Comparison of ENCODE assay signal across 19 mouse cellular contexts in genomic region chr9:62287633-62288025, GRCm38 (mm10). TPM values are rescaled to one million over a fixed set of nuclear protein-coding genes. Genes with fewer than 3 reads are reported as not detected.
DNase-seq lines count a peak whose midpoint lies in the region; TF ChIP-seq lines count a peak whose summit lies in the region.
"Had no signal": no experiment of that assay in that cellular context is flagged by ENCODE, and none has a peak within 500 bp of the region (broad histone marks: within the 10 kb centered on the region; RNA-seq: fewer than 3 reads in every experiment).

No protein-coding gene starts in this region.

- TF ChIP-seq POLR2A in kidney, adult 2 months (IDR thresholded peaks at IDR 0.05; ENCODE audit: low read depth, low read length): no peak

- no peaks in the 10 kb centered on the region for H3K36me3 ChIP-seq in kidney, adult 2 months (ENCODE audit: control insufficient read depth, insufficient read depth, low read length)
- H3K36me3 ChIP-seq: embryonic facial prominence, embryonic 13.5 days; forebrain, embryonic 12.5 days; hindbrain, embryonic 15.5 days had no signal

- H3K4me3 ChIP-seq in kidney, adult 2 months (ENCODE audit: insufficient read depth, low read depth, low read length): no peak overlapping the region
- H3K4me3 ChIP-seq: embryonic facial prominence, embryonic 13.5 days; forebrain, embryonic 12.5 days; hindbrain, embryonic 15.5 days had no signal

- no peak for TF ChIP-seq CTCF in kidney, adult 2 months (conservative IDR thresholded peaks at IDR 0.05; ENCODE audit: insufficient read depth, insufficient read length, low read depth, low read length)

- 88% methylated on average over 4 of the region's 4 CpGs for WGBS in kidney, adult 2 months

- no peaks in the 10 kb centered on the region for H3K4me1 ChIP-seq in kidney, adult 2 months (ENCODE audit: control insufficient read depth, insufficient read depth, low read length)
- H3K4me1 ChIP-seq: embryonic facial prominence, embryonic 13.5 days; hindbrain, embryonic 15.5 days had no signal

- no peak overlapping the region for H3K27ac ChIP-seq in kidney, adult 2 months (ENCODE audit: insufficient read depth, low read depth, low read length)
- H3K27ac ChIP-seq: embryonic facial prominence, embryonic 13.5 days; forebrain, embryonic 12.5 days; hindbrain, embryonic 15.5 days had no signal

- peak; percentile 10 to 32 for DNase-seq in heart, adult 18-20 months
- DNase-seq in heart, postnatal 4 days: no peak
- peak; percentile 21 for DNase-seq in kidney, adult 2 months
- no peak for DNase-seq in kidney, postnatal 10 days
- peak; percentile 27 for DNase-seq in gastrocnemius, postnatal 25 days
- DNase-seq in lung, postnatal 25 days (ENCODE audit: low spot score): peak; percentile 31
- DNase-seq in retina, embryonic 14.5 days (ENCODE audit: low spot score): no peak

- no peaks in the 10 kb centered on the region for H3K27me3 ChIP-seq in kidney, adult 2 months (replicated peaks; ENCODE audit: control insufficient read depth, insufficient read depth, low read length)
- H3K27me3 ChIP-seq: embryonic facial prominence, embryonic 13.5 days; forebrain, embryonic 12.5 days; hindbrain, embryonic 15.5 days had no signal

RNA-seq across cellular contexts. Expression of gene Spesp1, which starts 5.6 kb away (rescaled TPM):
- not detected for total RNA-seq in heart, adult 18-20 months (2021)
- total RNA-seq in heart, postnatal 4 days (2021): not detected
- polyA plus RNA-seq in kidney, adult 2 months (2012; rRNA removed): 0.08 TPM in 1 of 2 replicates, not detected in the other
- not detected for total RNA-seq in gastrocnemius, postnatal 25 days (2021)
- total RNA-seq: adrenal gland, adult 2 months; adrenal gland, postnatal 25 days; heart, postnatal 25 days had no signal
- polyA plus RNA-seq: adrenal gland, adult 2 months; embryonic facial prominence, embryonic 13.5 days; forebrain, embryonic 12.5 days; forebrain, embryonic 16.5 days; frontal cortex, adult 2 months; heart, embryonic 11.5 days; heart, embryonic 16.5 days; hindbrain, embryonic 11.5 days; hindbrain, embryonic 15.5 days; intestine, embryonic 16.5 days had no signal

RNA-seq across cellular contexts. Expression of gene Anp32a, which starts 53.5 kb away (rescaled TPM):
- total RNA-seq in heart, adult 18-20 months (2021): 100 to 1,000 TPM; 180 to 184 TPM
- 100 to 1,000 TPM; 255 to 279 TPM for total RNA-seq in heart, postnatal 4 days (2021)
- 32.0 and 61.3 TPM in 2 replicates for polyA plus RNA-seq in kidney, adult 2 months (2012; rRNA removed)
- total RNA-seq in gastrocnemius, postnatal 25 days (2021): 10 to 100 TPM; 59.4 to 67.3 TPM

Comparison
In these comparisons a context has a peak if more than half of its experiments do, and no peak if none do; other contexts are left out.
1. DNase-seq: peak in heart, adult 18-20 months (2 of 2), kidney, adult 2 months (single experiment), gastrocnemius, postnatal 25 days (single experiment) and lung, postnatal 25 days (single experiment); none in heart, postnatal 4 days (single experiment), kidney, postnatal 10 days (single experiment) and retina, embryonic 14.5 days (single experiment).